Mouse (Mus musculus) lung, postnatal 4 days (tissue): ENCODE results near the gene Med27.

Experiments
- DNase-seq, 2 experiments: peaks; one replicate each; pipeline ENCODE4 v3.0.0; 2021

Med27 gene

GRCm38 (mm10) chr2:29473907-29474306 lies 127.3 kb downstream of the Med27 start:
- DNase-seq, result peak in 1 of 2 experiments; percentile 39

GRCm38 (mm10) chr2:29476702-29477101 lies 130.1 kb downstream of the Med27 start:
- no peak for DNase-seq

- no peak for DNase-seq
These were observed 135.2 kb downstream of the Med27 start for GRCm38 (mm10) chr2:29481856-29482255.

GRCm38 (mm10) chr2:29482979-29483718 lies 136.5 kb downstream of the Med27 start:
- no peak for DNase-seq

- peak in 1 of 2 experiments; percentile 14 for DNase-seq
These were observed 138.9 kb downstream of the Med27 start for GRCm38 (mm10) chr2:29485519-29485918.

GRCm38 (mm10) chr2:29486491-29486890 lies 139.9 kb downstream of the Med27 start:
- DNase-seq, result no peak

- DNase-seq, result no peak
These were observed 141.0 kb downstream of the Med27 start for GRCm38 (mm10) chr2:29487652-29488051.

DNA sequence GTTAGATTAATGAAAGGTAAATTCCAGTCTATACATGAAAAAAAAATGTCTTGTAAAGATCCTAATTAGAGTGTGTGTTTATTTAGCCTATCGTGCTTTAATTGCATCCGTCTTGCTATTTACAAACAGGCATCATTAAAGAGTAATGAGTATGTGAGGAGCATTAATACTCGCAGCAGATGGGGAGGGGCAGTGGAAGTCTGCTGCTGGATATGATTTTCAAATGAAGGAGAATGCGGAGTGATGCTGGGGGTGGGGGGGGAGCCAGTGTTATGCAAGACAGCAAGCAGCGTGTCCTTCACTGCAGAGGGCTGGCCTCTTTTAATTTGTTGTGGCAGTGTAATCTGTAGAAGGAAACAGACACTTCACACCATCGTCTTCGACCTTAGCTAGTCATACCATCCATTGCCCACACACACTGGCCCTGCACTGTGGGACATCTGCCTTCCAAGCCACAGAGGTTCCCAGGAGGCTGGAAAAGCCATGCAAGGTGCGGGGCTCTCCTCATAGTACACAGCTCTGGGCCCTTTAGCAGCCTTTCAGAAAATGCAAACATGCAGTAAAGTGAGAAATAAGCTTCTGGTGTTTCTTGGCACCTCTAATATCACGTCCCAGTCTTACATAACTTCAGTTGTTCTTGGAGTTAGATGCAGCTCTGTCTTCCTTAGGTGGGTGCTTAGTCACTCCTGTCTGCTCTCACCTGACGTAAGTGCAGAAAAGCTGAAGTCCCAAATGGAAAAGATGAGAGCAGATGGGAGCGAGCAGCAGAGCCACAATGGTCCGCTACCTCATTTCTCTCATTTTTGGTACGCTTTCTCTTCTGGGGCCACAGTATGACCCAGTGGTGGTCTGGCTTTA lies 142.0 kb downstream of the Med27 start:
- no peak for DNase-seq

- no peak for DNase-seq
These were observed 145.0 kb downstream of the Med27 start for GRCm38 (mm10) chr2:29491656-29492055.

GRCm38 (mm10) chr2:29493396-29494031 lies 146.9 kb downstream of the Med27 start:
- DNase-seq, result no peak

DNA sequence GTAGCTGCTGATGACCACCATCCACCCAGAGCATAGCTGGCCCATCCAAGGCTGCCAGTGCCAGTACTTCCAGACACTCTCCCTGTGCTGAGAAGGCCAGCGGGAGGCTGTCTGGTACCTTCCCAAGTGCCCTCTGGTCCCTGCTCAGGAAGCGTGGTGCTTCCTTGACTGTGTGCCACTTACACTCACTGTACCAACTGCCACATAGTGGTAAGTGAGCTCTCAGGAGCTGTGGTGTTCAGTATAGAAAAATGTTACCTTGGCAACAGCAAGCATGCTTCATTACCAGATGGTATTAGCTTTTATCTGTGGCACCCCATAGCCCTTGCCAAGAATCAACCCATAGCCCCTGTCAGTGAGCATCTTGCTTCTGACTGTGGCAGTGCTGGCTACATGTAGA lies 148.7 kb downstream of the Med27 start:
- DNase-seq, result no peak

DNA sequence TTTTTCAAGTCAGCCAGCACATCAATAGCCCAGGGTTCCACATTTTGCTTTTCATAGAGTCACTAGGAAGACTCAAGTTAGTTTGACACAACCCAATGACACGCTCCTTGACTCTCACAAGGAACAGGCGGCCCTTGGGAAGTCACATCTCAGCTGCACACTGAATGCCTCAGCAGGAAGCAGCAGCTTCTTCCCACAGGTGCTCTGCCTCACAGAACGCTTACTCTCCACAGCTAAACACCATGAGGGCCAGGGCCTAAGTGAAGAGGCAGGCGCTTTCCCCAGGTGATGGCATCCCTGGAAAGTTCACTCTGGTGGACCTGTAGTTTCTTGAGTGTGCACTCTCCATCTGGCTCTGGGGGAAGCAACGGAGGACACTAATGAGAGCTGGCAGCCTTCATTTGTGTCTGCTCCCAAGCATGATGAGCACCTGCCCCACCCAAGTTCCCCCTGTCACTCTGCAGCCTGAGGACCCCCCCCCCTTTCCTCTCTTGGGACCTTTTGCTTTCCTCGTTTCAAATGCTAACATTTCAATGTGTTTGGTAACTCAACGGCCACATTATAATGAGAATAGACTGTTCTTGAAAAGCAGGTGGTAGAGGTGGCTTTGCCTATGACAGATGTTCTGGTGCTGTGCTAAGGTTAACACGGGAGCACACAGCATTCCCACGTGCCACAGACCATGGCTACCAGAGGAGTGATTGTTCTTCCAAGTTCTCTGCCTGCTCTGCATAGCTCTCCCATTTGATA lies 154.2 kb downstream of the Med27 start:
- DNase-seq, result no peak

GRCm38 (mm10) chr2:29501381-29501780 lies 154.8 kb downstream of the Med27 start:
- no peak for DNase-seq

DNA sequence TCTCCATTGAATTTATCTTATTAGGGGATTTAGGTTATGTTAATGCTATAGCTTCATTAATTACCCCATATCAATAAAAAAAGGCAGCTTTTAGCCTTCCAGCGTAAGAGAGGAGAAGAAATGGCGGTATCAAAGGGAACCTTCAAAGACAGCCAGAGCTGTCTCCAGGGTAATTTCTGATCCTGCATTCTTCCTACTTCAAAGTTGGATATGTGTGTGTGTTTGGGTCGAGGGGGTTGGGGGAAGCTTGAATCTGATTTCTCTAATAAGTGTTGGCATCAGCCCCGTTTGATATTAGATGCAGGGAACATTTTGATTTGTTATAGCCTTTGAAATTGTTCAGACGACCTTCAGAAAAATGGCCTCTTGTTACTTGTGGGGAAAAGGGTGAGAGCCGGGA lies 158.2 kb downstream of the Med27 start:
- DNase-seq, result no peak

GRCm38 (mm10) chr2:29506411-29506810 lies 159.8 kb downstream of the Med27 start:
- DNase-seq, result no peak

DNA sequence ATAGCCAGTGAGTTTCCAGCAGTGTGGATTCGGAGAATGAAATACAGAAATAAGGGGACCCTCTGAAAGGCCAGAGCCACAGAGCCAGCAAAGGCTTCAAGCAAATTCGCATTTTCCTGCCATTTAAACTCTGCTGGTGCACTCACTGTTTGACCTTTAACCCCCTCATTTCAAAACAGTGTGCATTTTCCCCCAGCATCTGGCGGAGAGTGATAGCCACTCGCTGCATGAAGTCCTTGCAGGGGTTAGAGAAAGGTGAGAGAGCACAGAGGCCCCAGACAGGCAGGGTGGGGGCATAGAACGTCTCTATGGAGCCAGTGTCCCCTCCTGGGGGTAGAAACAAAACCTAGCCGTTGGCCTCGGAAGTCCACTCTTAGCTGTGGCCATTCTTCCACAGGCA lies 166.5 kb downstream of the Med27 start:
- no peak for DNase-seq

- DNase-seq, result no peak
These were observed 168.2 kb downstream of the Med27 start for GRCm38 (mm10) chr2:29514836-29515235.

GRCm38 (mm10) chr2:29515831-29516447 lies 169.3 kb downstream of the Med27 start:
- DNase-seq, result no peak

DNA sequence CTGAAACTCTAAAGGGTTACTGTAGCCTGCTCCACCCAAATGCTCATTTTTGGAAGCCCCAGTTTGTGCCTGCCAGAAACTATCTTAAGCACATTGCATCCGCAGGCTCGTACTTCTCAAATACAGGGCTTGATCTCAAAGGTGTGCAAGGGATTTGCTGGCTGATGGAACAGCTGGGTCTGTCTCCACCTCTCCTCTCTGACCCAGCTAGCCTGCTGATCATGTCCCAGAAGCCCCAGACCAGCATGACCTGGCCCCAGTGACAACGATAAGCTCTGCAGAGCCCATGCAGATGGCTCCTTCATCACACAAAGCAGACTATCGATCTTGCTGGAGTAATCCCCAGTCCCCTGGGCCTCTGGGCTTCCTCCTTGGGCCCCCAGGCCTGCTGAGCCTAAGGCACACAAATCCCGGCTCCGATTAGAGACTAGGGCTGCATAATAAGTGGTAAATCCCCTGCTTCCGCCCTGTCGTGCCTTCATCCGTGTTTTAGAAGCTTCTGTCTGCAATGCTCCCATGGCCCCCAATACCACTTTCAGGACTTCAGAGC lies 170.1 kb downstream of the Med27 start:
- DNase-seq, result no peak

- DNase-seq, result no peak
These were observed 172.8 kb downstream of the Med27 start for GRCm38 (mm10) chr2:29519402-29519801.

GRCm38 (mm10) chr2:29520206-29520605 lies 173.6 kb downstream of the Med27 start:
- DNase-seq, result no peak

DNA sequence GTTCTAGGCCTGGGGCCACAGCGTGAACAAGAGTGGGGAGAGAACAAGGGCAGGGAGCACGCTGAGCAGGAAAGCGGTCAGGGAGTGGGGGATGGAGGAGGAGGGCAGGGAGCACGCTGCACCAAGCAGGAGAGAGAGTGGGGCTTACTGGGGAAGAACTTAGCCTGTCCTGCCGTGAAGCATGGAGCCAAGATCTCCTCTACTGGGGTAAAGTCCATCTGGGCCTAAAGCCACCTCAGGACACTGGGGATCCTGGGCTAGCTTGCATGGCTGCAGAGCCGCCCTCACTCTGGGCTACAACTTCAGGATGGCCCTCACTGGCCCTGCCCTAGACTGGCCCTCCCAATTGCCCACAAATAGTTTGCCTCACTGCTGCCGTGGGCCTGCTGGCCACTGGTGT lies 174.9 kb downstream of the Med27 start:
- no peak for DNase-seq
